Comparison of ENCODE assay signal across 27 mouse cellular contexts in the genomic region with DNA sequence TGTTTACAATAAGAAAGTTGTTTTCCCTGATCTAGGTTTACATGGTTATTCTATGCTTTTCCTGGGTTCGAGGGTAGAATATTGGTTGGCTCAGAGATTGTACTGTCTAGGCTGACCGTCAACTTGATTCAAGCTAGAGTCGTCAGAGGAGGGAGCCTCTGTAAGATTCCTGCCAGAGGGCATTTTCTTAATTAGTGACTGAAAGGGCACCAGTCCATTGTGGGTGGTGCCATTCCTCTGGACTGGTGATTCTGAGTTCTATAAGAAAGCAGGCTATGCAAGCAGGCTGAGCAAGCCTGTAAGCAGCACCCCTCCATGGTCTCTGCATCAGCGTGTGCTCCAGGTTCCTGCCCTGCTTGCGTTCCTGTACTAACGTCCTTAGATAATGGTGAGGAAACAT.
DNase-seq lines count a peak whose midpoint lies in the region; ATAC-seq lines count a peak whose summit lies in the region.
"Had no signal": no experiment of that assay in that cellular context is flagged by ENCODE, and none has a peak within 500 bp of the region (broad histone marks: within the 10 kb centered on the region; RNA-seq: fewer than 3 reads in every experiment).

No protein-coding gene starts in this region.

- no peaks in the 10 kb centered on the region for H3K36me3 ChIP-seq in kidney, embryonic 15.5 days
- H3K36me3 ChIP-seq in limb, embryonic 10.5 days: no peaks in the 10 kb centered on the region
- H3K36me3 ChIP-seq: embryonic facial prominence, embryonic 12.5 days; embryonic facial prominence, embryonic 15.5 days; heart, embryonic 10.5 days; heart, embryonic 13.5 days had no signal

- ATAC-seq in kidney, embryonic 15.5 days (replicated peaks; ENCODE audit: low FRiP score): no peak
- ATAC-seq: forebrain, embryonic 14.5 days; forebrain, postnatal 0 days; Patski had no signal

- peaks cover 42% of the 10 kb centered on the region for H3K4me1 ChIP-seq in kidney, embryonic 15.5 days
- peaks cover 46% of the 10 kb centered on the region for H3K4me1 ChIP-seq in limb, embryonic 10.5 days

- no peak overlapping the region for H3K4me2 ChIP-seq in kidney, embryonic 15.5 days
- H3K4me2 ChIP-seq: embryonic facial prominence, embryonic 12.5 days; embryonic facial prominence, embryonic 15.5 days; heart, embryonic 13.5 days; hindbrain, embryonic 14.5 days had no signal

- H3K4me3 ChIP-seq in kidney, embryonic 15.5 days (replicated peaks): no peak overlapping the region
- no peak overlapping the region for H3K4me3 ChIP-seq in limb, embryonic 10.5 days
- H3K4me3 ChIP-seq: embryonic facial prominence, embryonic 12.5 days; embryonic facial prominence, embryonic 15.5 days; heart, adult 2 months; heart, embryonic 10.5 days; heart, embryonic 13.5 days had no signal

- peak; percentile 36 for DNase-seq in kidney, adult 11 months
- DNase-seq in kidney, postnatal 4 days: no peak
- DNase-seq in kidney, adult 8-10 months: peak; percentile 44 to 52
- peak; percentile 24 for DNase-seq in kidney, postnatal 14 days
- DNase-seq in limb, embryonic 10.5 days (ENCODE audit: low spot score): no peak
- no peak for DNase-seq in left cerebral cortex, adult 11 months (ENCODE audit: low spot score)
- DNase-seq: adrenal gland, postnatal 10 days; adrenal gland, postnatal 36 days; B cell, adult 2 months; cerebellum, adult 18-20 months; cerebellum, adult 9-10 months; cerebellum, postnatal 14 days; forebrain, postnatal 0 days; gastrocnemius, postnatal 25 days; heart, adult 2 months; heart, postnatal 14 days; heart, postnatal 4 days had no signal

- H3K9me3 ChIP-seq in kidney, embryonic 15.5 days (replicated peaks): no peaks in the 10 kb centered on the region
- no peaks in the 10 kb centered on the region for H3K9me3 ChIP-seq in limb, embryonic 10.5 days (replicated peaks)
- H3K9me3 ChIP-seq: embryonic facial prominence, embryonic 12.5 days; embryonic facial prominence, embryonic 15.5 days; G1E; heart, embryonic 10.5 days; heart, embryonic 13.5 days had no signal

- 87% methylated on average over 6 of the region's 6 CpGs for WGBS in kidney, embryonic 15.5 days
- WGBS in limb, embryonic 10.5 days: 84% methylated on average over 6 of the region's 6 CpGs

- H3K9ac ChIP-seq in kidney, embryonic 15.5 days: no peak overlapping the region
- H3K9ac ChIP-seq: embryonic facial prominence, embryonic 12.5 days; embryonic facial prominence, embryonic 15.5 days; forebrain, postnatal 0 days; heart, embryonic 13.5 days; hindbrain, embryonic 14.5 days had no signal

- no peak overlapping the region for H3K27ac ChIP-seq in kidney, embryonic 15.5 days
- 0 out of 2 replicates have a peak overlapping the region, but pooled peaks have one; percentile 46 for H3K27ac ChIP-seq in limb, embryonic 10.5 days
- H3K27ac ChIP-seq: embryonic facial prominence, embryonic 12.5 days; embryonic facial prominence, embryonic 15.5 days; heart, adult 2 months; heart, embryonic 10.5 days; heart, embryonic 13.5 days; hindbrain, embryonic 14.5 days had no signal

- H3K27me3 ChIP-seq in kidney, embryonic 15.5 days: no peaks in the 10 kb centered on the region
- no peaks in the 10 kb centered on the region for H3K27me3 ChIP-seq in limb, embryonic 10.5 days (ENCODE audit: low read depth, poor library complexity, severe bottlenecking)
- H3K27me3 ChIP-seq: CH12.LX; embryonic facial prominence, embryonic 12.5 days; embryonic facial prominence, embryonic 15.5 days; heart, embryonic 13.5 days; Patski had no signal

Comparison
In these comparisons a context has a peak if more than half of its experiments do, and no peak if none do; other contexts are left out.
1. DNase-seq: peak in kidney, adult 11 months (single experiment), kidney, adult 8-10 months (2 of 2) and kidney, postnatal 14 days (single experiment); none in kidney, postnatal 4 days (0 of 2), limb, embryonic 10.5 days (single experiment) and left cerebral cortex, adult 11 months (single experiment).